Mouse (Mus musculus): ENCODE measurements around the gene Slc1a5. TPM values are rescaled to one million over a fixed set of nuclear protein-coding genes. Genes with fewer than 3 reads are reported as not detected.
A peak's percentile ranks its signal among the peaks of the same experiment; 100 is the strongest.

The Slc1a5 gene
- 1 to 10 TPM; 4.0 to 4.6 TPM for total RNA-seq (2021)
- long read RNA-seq, transcript Slc1a5-201 (9 exons, 2,764 nt), result major isoform, 5 of 5 reads
- long read RNA-seq, partial matches to known transcripts, result 0 of 5 reads
- long read RNA-seq, other reads (novel, unspliced or antisense), result 0 of 5 reads

- peak; percentile 68 to 72 for DNase-seq (ENCODE audit: low spot score in 2 of 2)
These were observed at the start of gene Slc1a5 for GRCm38 (mm10) chr7:16780825-16781554. Gene Slc1a5, plus strand, starts transcription at chr7:16781340.

DNA sequence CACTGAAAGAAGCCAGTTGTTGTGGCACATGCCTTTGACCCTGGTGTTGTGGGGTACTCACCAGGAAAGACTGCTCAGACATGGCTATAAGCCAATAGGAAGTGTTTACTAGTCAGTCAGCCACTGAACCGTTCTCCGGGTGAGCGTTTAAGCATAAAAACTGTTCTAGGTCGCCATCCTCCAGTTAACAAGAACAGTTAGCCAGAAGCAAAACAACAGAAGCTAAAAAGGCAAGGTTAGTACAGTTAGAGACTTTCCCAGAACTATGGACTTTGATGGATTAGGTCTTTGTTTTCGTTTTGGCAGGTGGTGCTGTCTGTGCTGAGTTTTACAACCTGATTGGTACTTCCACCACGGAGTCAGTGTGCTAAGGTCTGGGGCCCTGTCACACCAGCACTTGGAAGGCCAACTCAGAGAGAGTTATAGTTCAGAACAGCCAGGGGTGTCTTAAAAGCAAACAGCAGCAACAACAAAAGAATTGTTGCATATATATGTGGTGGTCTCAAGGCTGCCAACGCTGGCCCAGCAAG, 49.2 kb upstream of the Slc1a5 start:
- DNase-seq (ENCODE audit: low spot score in 2 of 2), result no peak

GRCm38 (mm10) chr7:16737606-16738072, 43.5 kb upstream of the Slc1a5 start:
- DNase-seq (ENCODE audit: low spot score in 2 of 2), result peak in 1 of 2 experiments; percentile 28

DNA sequence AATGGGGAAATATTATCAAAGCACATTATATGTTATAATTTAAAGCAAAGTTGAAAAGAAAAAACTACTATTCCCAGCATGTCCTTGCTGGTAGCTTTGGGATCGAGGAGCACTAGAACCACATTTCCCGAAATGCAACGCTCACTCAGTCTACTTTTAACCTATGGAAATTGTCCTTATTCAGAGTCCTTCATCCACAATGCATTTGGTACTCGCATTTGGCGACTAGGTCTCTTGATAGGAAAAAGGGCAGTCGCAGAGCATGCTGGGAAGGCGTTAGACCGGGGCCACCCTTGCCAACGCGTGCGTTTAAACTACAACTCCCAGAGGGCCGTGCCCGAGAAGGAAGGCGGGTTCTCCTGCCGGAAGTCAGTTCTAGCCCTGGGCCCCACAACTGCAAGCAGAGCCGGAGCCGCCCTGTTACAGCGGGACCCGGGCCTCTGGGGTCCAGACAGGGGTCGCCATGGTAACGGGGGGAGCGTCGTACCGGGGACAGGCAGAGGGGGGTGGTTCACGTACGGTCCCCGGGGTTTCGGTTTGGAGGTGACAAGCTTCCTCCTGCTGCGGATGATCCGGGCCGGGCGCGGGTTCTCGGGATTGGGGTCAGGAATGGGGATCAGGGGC, 43.0 kb upstream of the Slc1a5 start, which contains the start of gene Ap2s1:
TSS of gene Ap2s1 (plus strand) at position 338 of the 624 bp plus-strand sequence.
- peak; percentile 95 to 96 for DNase-seq (ENCODE audit: low spot score in 2 of 2)

DNA sequence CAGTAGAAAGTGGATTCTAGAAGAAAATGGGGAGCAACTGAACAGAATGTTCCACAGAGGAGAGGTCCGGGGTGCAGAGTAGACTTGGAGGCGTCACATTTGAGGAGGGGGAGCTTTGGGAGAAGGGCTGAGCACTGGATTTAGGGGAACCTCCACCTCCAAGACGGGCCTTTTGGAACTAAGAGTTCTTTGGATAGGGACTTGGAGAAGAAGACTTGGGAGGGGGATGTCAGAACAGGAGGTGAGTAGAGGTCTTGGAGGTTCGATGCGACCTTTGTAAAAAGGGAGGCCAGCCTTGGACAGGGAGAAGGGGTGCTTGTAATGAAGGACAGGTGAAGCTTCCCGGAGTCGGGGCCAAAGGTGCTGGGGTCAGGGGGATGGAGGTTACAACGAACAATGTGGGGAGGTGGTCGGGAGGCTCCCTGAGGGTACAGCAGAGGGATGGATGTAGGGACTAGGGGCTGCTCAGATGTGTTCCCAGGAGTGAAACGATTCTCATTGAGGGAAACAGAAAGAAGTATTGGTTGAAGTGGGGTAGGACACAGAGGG, 42.0 kb upstream of the Slc1a5 start:
- DNase-seq (ENCODE audit: low spot score in 2 of 2), result no peak

DNA sequence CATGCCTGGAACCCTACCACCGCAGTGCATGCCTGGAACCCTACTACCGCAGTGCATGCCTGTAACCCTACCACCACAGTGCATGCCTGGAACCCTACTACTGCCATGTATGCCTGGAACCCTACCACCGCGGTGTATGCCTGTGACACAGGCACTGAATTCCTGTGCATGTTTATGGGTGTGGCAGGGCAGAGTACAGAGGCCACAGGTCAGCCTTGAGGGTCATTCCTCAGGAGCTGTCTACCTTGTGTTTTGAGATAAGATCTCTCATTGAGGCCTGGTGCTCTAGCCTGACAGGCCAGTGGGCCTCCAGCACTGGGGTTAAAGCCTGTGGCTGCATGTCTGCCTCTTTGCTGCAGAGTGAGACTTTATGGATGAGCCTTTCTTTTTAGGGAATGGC, 35.8 kb upstream of the Slc1a5 start:
- no peak for DNase-seq (ENCODE audit: low spot score in 2 of 2)

DNA sequence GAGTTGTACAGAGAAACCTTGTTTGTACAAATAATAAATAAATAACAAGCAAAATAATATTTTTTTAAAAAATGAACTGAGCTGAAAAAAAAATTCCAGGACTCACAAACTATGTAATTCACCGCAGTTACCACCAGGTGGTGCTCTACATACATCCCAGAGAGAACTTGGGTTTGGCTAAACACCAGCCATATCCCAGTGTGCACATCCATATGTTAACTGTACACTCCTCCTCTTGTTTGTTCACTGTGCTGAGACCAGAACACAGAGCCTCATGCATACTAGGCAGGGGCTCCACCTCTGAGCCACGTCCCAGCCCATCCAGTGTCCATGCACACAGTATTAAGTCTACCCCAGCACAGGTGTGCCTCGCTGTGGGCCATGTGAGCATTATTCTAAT, 35.0 kb upstream of the Slc1a5 start:
- peak; percentile 48 for DNase-seq (ENCODE audit: low spot score in 2 of 2)

GRCm38 (mm10) chr7:16747656-16748055, 33.5 kb upstream of the Slc1a5 start:
- DNase-seq (ENCODE audit: low spot score in 2 of 2), result no peak

DNA sequence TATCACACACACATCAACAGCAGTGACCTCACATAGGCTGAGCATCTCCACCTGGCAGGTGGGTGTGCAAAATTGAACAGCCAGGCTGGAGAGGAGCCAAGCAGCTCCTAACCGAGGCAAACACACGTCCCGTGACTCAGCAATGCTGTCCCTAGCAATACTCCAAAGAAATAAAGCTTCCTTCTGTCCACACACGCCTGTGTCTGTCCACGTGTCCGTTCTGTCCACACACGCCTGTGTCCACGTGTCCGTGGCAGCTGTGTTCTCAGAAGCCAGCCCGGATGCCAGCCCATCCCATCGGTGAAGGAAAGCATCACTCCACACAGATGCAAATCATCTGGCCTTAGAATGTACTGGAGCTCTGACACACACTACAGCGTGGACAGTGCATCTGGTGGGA, 29.1 kb upstream of the Slc1a5 start:
- DNase-seq (ENCODE audit: low spot score in 2 of 2), result no peak

GRCm38 (mm10) chr7:16755362-16756017, 25.6 kb upstream of the Slc1a5 start:
- DNase-seq (ENCODE audit: low spot score in 2 of 2), result no peak

GRCm38 (mm10) chr7:16758872-16759574, 22.1 kb upstream of the Slc1a5 start:
- no peak for DNase-seq (ENCODE audit: low spot score in 2 of 2)

DNA sequence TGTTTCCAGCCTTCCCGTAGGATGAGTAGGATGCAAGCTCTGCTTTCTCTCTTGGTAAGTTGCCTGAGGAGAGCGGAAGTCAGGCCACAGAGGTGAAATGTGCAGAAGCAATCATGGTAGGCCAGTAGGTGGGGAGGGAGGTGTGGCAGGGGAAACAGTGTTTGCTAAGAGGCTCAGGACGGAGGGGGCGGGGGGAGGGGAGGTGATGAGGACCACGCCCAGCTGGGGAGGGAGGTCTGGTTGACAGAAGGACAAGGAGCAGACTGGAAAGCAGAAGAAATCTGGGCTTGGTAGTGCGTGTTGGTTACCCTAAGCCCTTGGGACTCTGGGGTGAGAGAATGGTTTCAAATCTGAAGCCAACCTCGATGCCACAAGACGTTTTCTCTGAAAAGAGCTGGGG, 20.8 kb upstream of the Slc1a5 start:
- DNase-seq (ENCODE audit: low spot score in 2 of 2), result no peak

DNA sequence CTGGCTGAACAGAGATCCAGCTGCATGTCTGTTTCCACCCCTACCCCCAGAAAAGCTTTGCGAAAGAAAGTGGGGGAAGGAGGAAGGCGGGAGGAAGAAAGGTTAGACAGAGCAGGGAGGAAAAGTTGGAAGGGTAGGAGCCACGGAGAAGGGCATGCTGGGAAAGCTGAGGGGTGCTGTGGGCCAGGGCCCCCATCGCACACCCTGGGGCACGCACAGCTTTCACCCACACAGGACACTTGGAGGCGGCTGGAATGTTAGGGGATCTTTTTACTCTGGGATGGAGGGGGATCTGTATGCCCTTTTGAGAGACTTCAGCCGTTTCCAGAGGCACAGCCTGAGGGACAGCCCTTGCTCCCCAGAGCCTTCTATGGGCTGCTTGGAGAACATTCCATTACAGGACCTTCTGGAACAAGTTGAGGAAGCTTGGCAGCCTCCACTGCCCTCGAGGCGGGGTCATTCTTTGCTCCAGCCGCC, 20.1 kb upstream of the Slc1a5 start:
- DNase-seq (ENCODE audit: low spot score in 2 of 2), result no peak

DNA sequence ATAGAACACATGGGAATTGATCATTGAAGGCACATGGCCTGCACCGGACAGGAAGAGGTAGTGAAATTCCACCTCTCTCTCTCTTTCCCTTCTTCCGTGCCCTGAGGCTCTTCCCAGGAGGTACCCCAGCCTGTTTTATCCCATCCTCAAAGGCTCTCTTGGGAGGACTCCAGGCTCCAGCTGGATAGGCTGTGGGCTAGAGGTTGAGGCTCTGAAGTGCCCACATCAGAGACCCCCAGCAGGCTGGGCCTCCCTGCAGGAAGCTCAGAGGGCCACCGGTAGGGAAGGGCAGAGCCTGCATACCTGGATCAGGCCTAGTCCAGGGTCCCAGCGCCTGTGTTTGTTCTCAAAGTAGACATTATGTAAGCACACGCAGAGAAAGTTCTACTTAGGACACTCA, 19.5 kb upstream of the Slc1a5 start:
- DNase-seq (ENCODE audit: low spot score in 2 of 2), result no peak

GRCm38 (mm10) chr7:16763463-16764218, 17.5 kb upstream of the Slc1a5 start:
- DNase-seq (ENCODE audit: low spot score in 2 of 2), result no peak

- no peak for DNase-seq (ENCODE audit: low spot score in 2 of 2)
These were observed 14.7 kb upstream of the Slc1a5 start for GRCm38 (mm10) chr7:16766443-16766842.

- no peak for DNase-seq (ENCODE audit: low spot score in 2 of 2)
These were observed 5.3 kb upstream of the Slc1a5 start for GRCm38 (mm10) chr7:16775888-16776287.

- no peak for DNase-seq (ENCODE audit: low spot score in 2 of 2)
These were observed 1.1 kb upstream of the Slc1a5 start for GRCm38 (mm10) chr7:16780076-16780475.

GRCm38 (mm10) chr7:16781555-16781815, 345 bp downstream of the Slc1a5 start:
- no peak for DNase-seq (ENCODE audit: low spot score in 2 of 2)
